Mouse (Mus musculus): ENCODE measurements at regions not wholly inside any gene's neighbourhood (a gene's known extent, or its start where the extent isn't known, plus 50 kb on each side); places are given as distances from the start of the nearest gene placed in this dataset.

- DNase-seq = no peak
These were observed 58.6 kb upstream of the Grip1 start for GRCm38 (mm10) chr10:119395048-119395447.

- DNase-seq = no peak
These were observed 65.7 kb upstream of the Grip1 start for GRCm38 (mm10) chr10:119387924-119388323.

- no peak for DNase-seq
These were observed 71.4 kb upstream of the Grip1 start for GRCm38 (mm10) chr10:119382257-119382656.

GRCm38 (mm10) chr10:119368566-119368965 is 85.1 kb upstream of the Grip1 start:
- no peak for DNase-seq

GRCm38 (mm10) chr10:119363616-119364015 is 90.0 kb upstream of the Grip1 start:
- peak; percentile 26 for DNase-seq

GRCm38 (mm10) chr10:119358730-119359292 is 94.8 kb upstream of the Grip1 start:
- no peak for DNase-seq

- DNase-seq = no peak
These were observed 102.7 kb upstream of the Cand1 start for GRCm38 (mm10) chr10:119342317-119343114.

- DNase-seq = no peak
These were observed 100.5 kb upstream of the Cand1 start for GRCm38 (mm10) chr10:119340323-119340722.

GRCm38 (mm10) chr10:119326912-119327311 is 87.1 kb upstream of the Cand1 start:
- DNase-seq = no peak

- no peak for DNase-seq
These were observed 80.1 kb upstream of the Cand1 start for GRCm38 (mm10) chr10:119319953-119320352.

- DNase-seq = peak; percentile 4
These were observed 78.6 kb upstream of the Cand1 start for GRCm38 (mm10) chr10:119318416-119318815.

- DNase-seq = no peak
These were observed 71.7 kb upstream of the Cand1 start for GRCm38 (mm10) chr10:119311578-119311977.

GRCm38 (mm10) chr10:119295740-119296139 is 55.9 kb upstream of the Cand1 start:
- DNase-seq = no peak

GRCm38 (mm10) chr10:119294454-119295149 is 54.7 kb upstream of the Cand1 start:
- no peak for DNase-seq

GRCm38 (mm10) chr10:119293372-119293771 is 53.5 kb upstream of the Cand1 start:
- no peak for DNase-seq
